Mouse (Mus musculus) heart, embryonic 13.5 days (tissue): ENCODE measurements at regions not wholly inside any gene's neighbourhood (a gene's known extent, or its start where the extent isn't known, plus 50 kb on each side); places are given as distances from the start of the nearest gene placed in this dataset.
"Not testable (repeated sequence)": the region's sequence is repeated elsewhere in the genome, so short reads cannot be mapped to it uniquely, and the experiment has no call there.

ENCODE experiments used
- ATAC-seq: fragments of 200-750 bp; cut with Nextera tagmentation; 2 replicates; pipeline ENCODE4 v1.8.0; 2017; ENCODE audit warnings: moderate TSS enrichment; ENCODE audit not compliant: insufficient number of reproducible peaks, low FRiP score, low TSS enrichment; ENCODE audit errors: extremely low read depth
- H3K27ac ChIP-seq: fragments of 300-500 bp; sonication (generic); replicated peaks from 2 replicates; pipeline ENCODE4 v1.5.1; 2015; ENCODE audit warnings: moderate library complexity, mild to moderate bottlenecking, inconsistent platforms
- H3K27me3 ChIP-seq: fragments of 300-500 bp; sonication (generic); replicated peaks from 2 replicates; pipeline ENCODE4 v1.6.1; 2015; ENCODE audit warnings: mild to moderate bottlenecking, inconsistent platforms
- H3K36me3 ChIP-seq: fragments of 300-500 bp; sonication (generic); 2 replicates; pipeline ENCODE4 v1.6.1; 2015; ENCODE audit warnings: mild to moderate bottlenecking, inconsistent platforms
- H3K4me1 ChIP-seq: fragments of 300-500 bp; sonication (generic); 2 replicates; pipeline ENCODE4 v1.6.1; 2015; ENCODE audit warnings: inconsistent platforms
- H3K4me2 ChIP-seq: fragments of 300-500 bp; sonication (generic); 2 replicates; pipeline ENCODE4 v1.6.1; 2015; ENCODE audit warnings: inconsistent platforms, mild to moderate bottlenecking, moderate library complexity
- H3K4me3 ChIP-seq: fragments of 300-500 bp; sonication (generic); 2 replicates; pipeline ENCODE4 v1.5.1; 2015; ENCODE audit warnings: moderate library complexity, mild to moderate bottlenecking, inconsistent platforms
- H3K9ac ChIP-seq: fragments of 300-500 bp; sonication (generic); 2 replicates; pipeline ENCODE4 v1.6.1; 2015; ENCODE audit warnings: inconsistent platforms, mild to moderate bottlenecking, moderate library complexity
- H3K9me3 ChIP-seq: fragments of 300-500 bp; sonication (generic); 2 replicates; pipeline ENCODE4 v1.6.1; 2016; ENCODE audit warnings: inconsistent platforms
- WGBS: fragments of 180-500 bp; shearing (Covaris S2); methylation state at CpG from one replicate; pipeline ENCODE4 v1.1.7; 2015; ENCODE audit warnings: mixed read lengths; 5-methylcytosine and 5-hydroxymethylcytosine counted together

GRCm38 (mm10) chr10:6597256-6597655, 161.1 kb upstream of the Oprm1 start:
- Histone ChIP-seq H3K4me1 (no peaks in the 10 kb centered on the region), H3K4me2 (no peak overlapping the region), H3K9ac (no peak overlapping the region), H3K36me3 (no peaks in the 10 kb centered on the region), H3K27ac (no peak overlapping the region), H3K27me3 (no peaks in the 10 kb centered on the region), H3K4me3 (no peak overlapping the region), H3K9me3 (0 out of 2 replicates have a peak, but pooled peaks cover 3% of the 10 kb centered on the region)
- ATAC-seq, result no peak

GRCm38 (mm10) chr10:6598586-6598985, 159.7 kb upstream of the Oprm1 start:
- not testable (repeated sequence) for H3K27me3 ChIP-seq, H3K36me3 ChIP-seq, H3K4me1 ChIP-seq, H3K4me2 ChIP-seq, ATAC-seq, H3K9me3 ChIP-seq, H3K9ac ChIP-seq, H3K27ac ChIP-seq, H3K4me3 ChIP-seq
- WGBS, result 72% methylated on average over 3 of the region's 3 CpGs

GRCm38 (mm10) chr10:6647576-6647975, 110.7 kb upstream of the Oprm1 start:
- no peak for ATAC-seq
- no peak overlapping the region for H3K9ac ChIP-seq
- H3K4me1 ChIP-seq, result no peaks in the 10 kb centered on the region
- H3K4me3 ChIP-seq, result no peak overlapping the region
- H3K4me2 ChIP-seq, result no peak overlapping the region
- H3K36me3 ChIP-seq, result no peaks in the 10 kb centered on the region
- no peak overlapping the region for H3K27ac ChIP-seq
- 23% methylated on average over 1 of the region's 1 CpGs for WGBS
- no peaks in the 10 kb centered on the region for H3K9me3 ChIP-seq
- H3K27me3 ChIP-seq, result no peaks in the 10 kb centered on the region

GRCm38 (mm10) chr10:6685308-6686080, 72.8 kb upstream of the Oprm1 start:
- Histone ChIP-seq H3K9ac (no peak overlapping the region), H3K27ac (no peak overlapping the region), H3K36me3 (no peaks in the 10 kb centered on the region), H3K4me2 (no peak overlapping the region), H3K4me3 (no peak overlapping the region), H3K9me3 (no peaks in the 10 kb centered on the region), H3K27me3 (no peaks in the 10 kb centered on the region), H3K4me1 (no peaks in the 10 kb centered on the region)
- ATAC-seq, result no peak
- 71% methylated on average over 11 of the region's 11 CpGs for WGBS

- ATAC-seq, result no peak
- no peaks in the 10 kb centered on the region for H3K36me3 ChIP-seq
- 72% methylated on average over 1 of the region's 1 CpGs for WGBS
Observed at GRCm38 (mm10) chr10:6686081-6686474, 72.2 kb upstream of the Oprm1 start.

More at GRCm38 (mm10) chr10:6686081-6686474, 72.2 kb upstream of the Oprm1 start:
- Histone ChIP-seq H3K27ac (no peak overlapping the region), H3K9ac (no peak overlapping the region), H3K4me2 (no peak overlapping the region), H3K9me3 (no peaks in the 10 kb centered on the region), H3K4me3 (no peak overlapping the region), H3K27me3 (no peaks in the 10 kb centered on the region), H3K4me1 (no peaks in the 10 kb centered on the region)
